11 mouse cellular contexts compared by ENCODE assay signal in the genomic region with DNA sequence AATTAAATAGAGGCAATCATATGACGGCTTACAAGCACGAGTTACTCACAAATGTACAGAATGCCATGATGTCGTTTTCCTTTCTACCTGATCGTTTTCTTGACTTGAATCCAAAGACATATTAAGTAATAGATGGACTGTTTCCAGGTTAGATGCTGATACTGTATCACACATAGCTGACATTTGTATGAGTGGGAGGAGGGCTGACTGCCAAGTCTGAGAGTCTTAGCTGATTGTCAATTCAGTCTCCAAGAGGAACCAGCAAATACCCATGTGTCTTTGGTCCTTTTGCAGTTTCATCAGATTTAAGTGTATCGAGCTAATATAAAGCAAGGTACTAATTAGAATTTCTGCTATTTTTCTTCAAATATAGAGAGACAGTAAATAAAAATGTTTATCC.
DNase-seq lines count a peak whose midpoint lies in the region; ATAC-seq and TF ChIP-seq lines count a peak whose summit lies in the region.
"Had no signal": no experiment of that assay in that cellular context is flagged by ENCODE, and none has a peak within 500 bp of the region (broad histone marks: within the 10 kb centered on the region; RNA-seq: fewer than 3 reads in every experiment).

No protein-coding gene starts in this region.

- H3K9me3 ChIP-seq in forebrain, postnatal 0 days (ENCODE audit: low read length), result no peaks in the 10 kb centered on the region
- no peaks in the 10 kb centered on the region for H3K9me3 ChIP-seq in intestine, postnatal 0 days (ENCODE audit: control insufficient read depth)
- H3K9me3 ChIP-seq: midbrain, embryonic 15.5 days had no signal

- no peak overlapping the region for H3K4me3 ChIP-seq in forebrain, postnatal 0 days (ENCODE audit: low read depth, low read length)
- no peak overlapping the region for H3K4me3 ChIP-seq in intestine, postnatal 0 days (ENCODE audit: low read depth, low read length)
- H3K4me3 ChIP-seq: midbrain, embryonic 15.5 days had no signal

- ATAC-seq in frontal cortex, adult (ENCODE audit: low TSS enrichment), result peak; percentile 5; the same call in 1 of the 2 replicates
- ATAC-seq in forebrain, postnatal 0 days, result no peak
- ATAC-seq in intestine, postnatal 0 days, result no peak
- no peak for ATAC-seq in erythroblast, adult 5-6 weeks (replicated peaks; ENCODE audit: low FRiP score, poor library complexity, severe bottlenecking)
- no peak for ATAC-seq in CD4-positive, CD25-positive, alpha-beta regulatory T cell, adult 4 months
- ATAC-seq: intestine, embryonic 16.5 days; midbrain, embryonic 15.5 days had no signal

- H3K9ac ChIP-seq in forebrain, postnatal 0 days, result no peak overlapping the region
- no peak overlapping the region for H3K9ac ChIP-seq in intestine, postnatal 0 days (ENCODE audit: low read depth, low read length)
- H3K9ac ChIP-seq: midbrain, embryonic 15.5 days had no signal

- H3K36me3 ChIP-seq in forebrain, postnatal 0 days (ENCODE audit: insufficient read depth), result no peaks in the 10 kb centered on the region
- no peaks in the 10 kb centered on the region for H3K36me3 ChIP-seq in intestine, postnatal 0 days (ENCODE audit: control insufficient read depth, insufficient read depth)
- H3K36me3 ChIP-seq: midbrain, embryonic 15.5 days had no signal

- no peaks in the 10 kb centered on the region for H3K27me3 ChIP-seq in forebrain, postnatal 0 days (ENCODE audit: insufficient read depth, low read length)
- H3K27me3 ChIP-seq in intestine, postnatal 0 days (replicated peaks; ENCODE audit: control insufficient read depth, insufficient read depth, low read length), result no peaks in the 10 kb centered on the region
- H3K27me3 ChIP-seq: midbrain, embryonic 15.5 days had no signal

- H3K27ac ChIP-seq in forebrain, postnatal 0 days (ENCODE audit: low read depth, low read length), result no peak overlapping the region
- H3K27ac ChIP-seq in intestine, postnatal 0 days (ENCODE audit: low read depth, low read length), result no peak overlapping the region
- H3K27ac ChIP-seq: midbrain, embryonic 15.5 days; stomach, postnatal 0 days had no signal

- no peak for TF ChIP-seq CTCF in forebrain, postnatal 0 days (IDR thresholded peaks at IDR 0.05; ENCODE audit: low read depth)
- TF ChIP-seq CTCF in intestine, postnatal 0 days (IDR thresholded peaks at IDR 0.05; ENCODE audit: low read depth), result no peak

- no peak overlapping the region for H3K4me2 ChIP-seq in forebrain, postnatal 0 days (ENCODE audit: low read depth)
- H3K4me2 ChIP-seq in intestine, postnatal 0 days (replicated peaks; ENCODE audit: low read depth), result no peak overlapping the region
- H3K4me2 ChIP-seq: midbrain, embryonic 15.5 days had no signal

- no peak for DNase-seq in frontal cortex, postnatal 25 days (ENCODE audit: low spot score in 2 of 2)
- peak; percentile 69 for DNase-seq in brain, adult 2 months (ENCODE audit: low read depth, low spot score)
- DNase-seq in forebrain, postnatal 0 days, result peak; percentile 42
- DNase-seq in left cerebral cortex, postnatal 10 days (ENCODE audit: extremely low spot score in 1 of 2, low spot score in 2 of 2), result peak; percentile 13 to 28

- intact Hi-C loops in left cerebral cortex, postnatal 10 days (cut with DNase I), result no loop called here

- H3K4me1 ChIP-seq in forebrain, postnatal 0 days (ENCODE audit: insufficient read depth), result no peaks in the 10 kb centered on the region; the same call in 1 of the 2 replicates
- H3K4me1 ChIP-seq in intestine, postnatal 0 days (replicated peaks; ENCODE audit: control insufficient read depth, insufficient read depth, low read length), result no peaks in the 10 kb centered on the region
- H3K4me1 ChIP-seq: midbrain, embryonic 15.5 days had no signal

- WGBS in forebrain, postnatal 0 days, result 46% methylated on average over 5 of the region's 5 CpGs
- WGBS in intestine, postnatal 0 days, result 86% methylated on average over 5 of the region's 5 CpGs

Comparison
In these comparisons a context has a peak if more than half of its experiments do, and no peak if none do; other contexts are left out.
1. DNase-seq: peak in brain, adult 2 months (single experiment), forebrain, postnatal 0 days (single experiment) and left cerebral cortex, postnatal 10 days (2 of 2); none in frontal cortex, postnatal 25 days (0 of 2).